Mouse (Mus musculus): Measurements from ENCODE around the gene Ptpn18. TPM values are rescaled to one million over a fixed set of nuclear protein-coding genes. Genes with fewer than 3 reads are reported as not detected.
A peak's percentile ranks its signal among the peaks of the same experiment; 100 is the strongest.

Ptpn18 gene
- total and polyA plus RNA-seq, 3 experiments, result 84.9 to 205 (median 155) TPM

DNA sequence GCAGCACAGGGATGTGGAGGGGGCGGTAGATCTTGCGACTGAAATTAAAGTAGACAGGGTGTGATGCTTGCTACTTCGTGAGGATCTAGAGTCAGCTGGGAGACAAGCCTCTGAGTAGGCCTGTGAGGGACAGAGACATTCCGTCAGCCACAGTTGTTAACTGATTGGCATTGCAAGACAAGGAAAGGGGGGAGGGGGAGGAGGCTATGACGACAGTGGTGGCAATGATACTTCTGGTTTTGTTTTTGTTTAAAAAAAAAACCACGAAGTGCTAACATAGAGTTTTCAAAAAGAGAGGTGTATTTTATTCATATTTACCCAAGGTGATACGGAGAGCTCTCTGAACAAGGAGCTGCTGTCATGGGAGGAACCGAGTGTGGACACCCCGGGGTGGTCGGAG, 24.9 kb downstream of the Ptpn18 start:
- Histone ChIP-seq H3K27ac (ENCODE audit: insufficient read depth, low read depth) (peak overlapping the region; percentile 81), H3K79me2 (replicated peaks; ENCODE audit: control insufficient read depth, extremely low read depth, insufficient read depth, poor library complexity, severe bottlenecking) (no peaks in the 10 kb centered on the region; the same call in 1 of the 2 replicates), H3K4me3 (replicated peaks in 1 of 3; ENCODE audit: low read depth in 2 of 3, low read length in 2 of 3, poor library complexity in 1 of 3) (peak overlapping the region; percentile 51 to 73 (median 54)), H3K4me1 (ENCODE audit: control insufficient read depth in 1 of 2, insufficient read depth in 2 of 2) (peaks cover 16 to 59% of the 10 kb centered on the region in 2 experiments), H3K9ac (ENCODE audit: insufficient read depth, low read depth) (peak overlapping the region; percentile 85), H3K9me3 (replicated peaks; ENCODE audit: low read length) (no peaks in the 10 kb centered on the region), H3K36me3 (replicated peaks in 1 of 2; ENCODE audit: control insufficient read depth in 1 of 2, insufficient read depth in 1 of 2, low read length in 1 of 2) (peaks cover 6 to 8% of the 10 kb centered on the region in 2 experiments), H3K27me3 (replicated peaks) (no peaks in the 10 kb centered on the region), H3K4me2 (ENCODE audit: insufficient read depth, low read depth, poor library complexity, severe bottlenecking) (peak overlapping the region; percentile 52)
- dilution Hi-C loops (cut with MboI; ENCODE audit: extremely low pct_ligation_motif_present, extremely low pct_unique_long_range_greater_than_20kb, low sequenced_read_pairs) (no loop called here), in situ Hi-C loops (cut with MboI; ENCODE audit: low pct_ligation_motif_present, low pct_unique_long_range_greater_than_20kb, low sequenced_read_pairs) (no loop called here)
- no peak for DNase-seq (ENCODE audit: extremely low read depth)
- TF ChIP-seq ZC3H11A (IDR thresholded peaks at IDR 0.05; ENCODE audit: low read depth, low read length), result no peak
- TF ChIP-seq TBP (conservative IDR thresholded peaks at IDR 0.05; ENCODE audit: low read depth, low read length), result no peak
- TF ChIP-seq POLR2AphosphoS2 (IDR thresholded peaks at IDR 0.05; ENCODE audit: low read depth, low read length), result no peak
- TF ChIP-seq E2F4 (IDR thresholded peaks at IDR 0.05; ENCODE audit: insufficient replicate concordance, low read depth, low read length), result no peak
- no peak for TF ChIP-seq ZKSCAN1 (IDR thresholded peaks at IDR 0.05; ENCODE audit: borderline replicate concordance, low read depth, low read length)
- no peak for TF ChIP-seq ELF1 (IDR thresholded peaks at IDR 0.05; ENCODE audit: low read depth, low read length)
- no peak for TF ChIP-seq MYC (IDR thresholded peaks at IDR 0.05; ENCODE audit: low read depth, low read length)
- TF ChIP-seq RAD21 (IDR thresholded peaks at IDR 0.05; ENCODE audit: low read depth, low read length), result no peak
- TF ChIP-seq NRF1 (IDR thresholded peaks at IDR 0.05; ENCODE audit: low read depth, low read length), result no peak
- TF ChIP-seq KAT2A (IDR thresholded peaks at IDR 0.05; ENCODE audit: insufficient replicate concordance, low read length), result no peak
- no peak for TF ChIP-seq MXI1 (IDR thresholded peaks at IDR 0.05; ENCODE audit: low read depth, low read length)
- no peak for TF ChIP-seq TCF12 (IDR thresholded peaks at IDR 0.05; ENCODE audit: low read depth, low read length)
- no peak for TF ChIP-seq PAX5 (IDR thresholded peaks at IDR 0.05; ENCODE audit: low read length)
- no peak for TF ChIP-seq CTCF (conservative IDR thresholded peaks at IDR 0.05 in 1 of 2, IDR thresholded peaks at IDR 0.05 in 1 of 2; ENCODE audit: low read depth in 2 of 2, low read length in 2 of 2)
- no peak for TF ChIP-seq CHD1 (IDR thresholded peaks at IDR 0.05; ENCODE audit: low read depth, low read length)
- no peak for TF ChIP-seq SMC3 (IDR thresholded peaks at IDR 0.05; ENCODE audit: low read depth, low read length)
- no peak for TF ChIP-seq HCFC1 (IDR thresholded peaks at IDR 0.05; ENCODE audit: low read depth, low read length)
- no peak for TF ChIP-seq NELFE (IDR thresholded peaks at IDR 0.05; ENCODE audit: low read depth, low read length)
- no peak for TF ChIP-seq USF1 (IDR thresholded peaks at IDR 0.05; ENCODE audit: low read depth, low read length)
- TF ChIP-seq UBTF (IDR thresholded peaks at IDR 0.05; ENCODE audit: low read depth, low read length), result no peak
- TF ChIP-seq ETS1 (conservative IDR thresholded peaks at IDR 0.05; ENCODE audit: low read depth, low read length), result peak; percentile 8; the same call in 1 of the 2 replicates
- peak; percentile 27; the same call in 1 of the 2 replicates for TF ChIP-seq MAZ (IDR thresholded peaks at IDR 0.05; ENCODE audit: low read depth, low read length)
- 0 out of 2 replicates have a peak, but pooled peaks have one; percentile 8 for TF ChIP-seq MEF2A (IDR thresholded peaks at IDR 0.05; ENCODE audit: borderline replicate concordance, low read depth, low read length)
- TF ChIP-seq ZMIZ1 (IDR thresholded peaks at IDR 0.05; ENCODE audit: low read depth, low read length), result no peak
- no peak for TF ChIP-seq JUND (conservative IDR thresholded peaks at IDR 0.05; ENCODE audit: low read depth, low read length)
- no peak for TF ChIP-seq USF2 (conservative IDR thresholded peaks at IDR 0.05; ENCODE audit: low read depth, low read length)
- TF ChIP-seq MAFK (IDR thresholded peaks at IDR 0.05; ENCODE audit: insufficient replicate concordance, low read length), result no peak
- no peak for TF ChIP-seq RCOR1 (conservative IDR thresholded peaks at IDR 0.05; ENCODE audit: low read depth, low read length)
- TF ChIP-seq ZNF384 (IDR thresholded peaks at IDR 0.05; ENCODE audit: low read depth, low read length), result peak; percentile 66; the same call in 1 of the 2 replicates
- no peak for TF ChIP-seq JUN (IDR thresholded peaks at IDR 0.05; ENCODE audit: insufficient read depth, low read depth, low read length)
- TF ChIP-seq EP300 (IDR thresholded peaks at IDR 0.05; ENCODE audit: low read length), result no peak
- peak; percentile 58 for TF ChIP-seq CHD2 (IDR thresholded peaks at IDR 0.05; ENCODE audit: low read length)
- TF ChIP-seq SIN3A (IDR thresholded peaks at IDR 0.05; ENCODE audit: low read length), result no peak
- TF ChIP-seq POLR2A (IDR thresholded peaks at IDR 0.05; ENCODE audit: low read depth, low read length), result no peak
- TF ChIP-seq MAX (IDR thresholded peaks at IDR 0.05; ENCODE audit: low read length), result no peak

Measured in CH12.LX (cell line).